Mouse (Mus musculus) forebrain, embryonic 11.5 days (tissue): ENCODE measurements at regions not wholly inside any gene's neighbourhood (a gene's known extent, or its start where the extent isn't known, plus 50 kb on each side); places are given as distances from the start of the nearest gene placed in this dataset.

ENCODE experiments used
- ATAC-seq: fragments of 200-750 bp; cut with Nextera tagmentation; replicated peaks from 2 replicates; pipeline ENCODE4 v1.8.0; 2017; ENCODE audit warnings: moderate TSS enrichment; ENCODE audit not compliant: low FRiP score
- DNase-seq: peaks from one replicate; pipeline ENCODE4 v3.0.0-alpha.2; 2017; ENCODE audit warnings: low spot score
- H3K27ac ChIP-seq: fragments of 300-500 bp; sonication (generic); 2 replicates; pipeline ENCODE4 v1.5.1; 2014; ENCODE audit warnings: low read depth, low read length
- H3K27me3 ChIP-seq: fragments of 300-500 bp; sonication (generic); 2 replicates; pipeline ENCODE4 v1.6.1; 2014; ENCODE audit warnings: mild to moderate bottlenecking, low read length, mixed read lengths; ENCODE audit not compliant: control insufficient read depth, insufficient read depth
- H3K36me3 ChIP-seq: fragments of 300-500 bp; sonication (generic); 2 replicates; pipeline ENCODE4 v1.6.1; 2014; ENCODE audit warnings: mild to moderate bottlenecking, low read length, moderate library complexity, mixed read lengths; ENCODE audit not compliant: control insufficient read depth, insufficient read depth
- H3K4me1 ChIP-seq: fragments of 300-500 bp; sonication (generic); replicated peaks from 2 replicates; pipeline ENCODE4 v1.6.1; 2014; ENCODE audit warnings: low read length, mixed read lengths; ENCODE audit not compliant: control insufficient read depth, insufficient read depth
- H3K4me2 ChIP-seq: fragments of 300-500 bp; sonication (generic); 2 replicates; pipeline ENCODE4 v1.6.1; 2014; ENCODE audit warnings: low read depth, mild to moderate bottlenecking, low read length, moderate library complexity, mixed read lengths; ENCODE audit not compliant: severe bottlenecking
- H3K4me3 ChIP-seq: fragments of 300-500 bp; sonication (generic); 2 replicates; pipeline ENCODE4 v1.5.1; 2014; ENCODE audit warnings: low read depth, low read length
- H3K9ac ChIP-seq: fragments of 300-500 bp; sonication (generic); 2 replicates; pipeline ENCODE4 v1.6.1; 2014; ENCODE audit warnings: low read length
- H3K9me3 ChIP-seq: fragments of 300-500 bp; sonication (generic); 2 replicates; pipeline ENCODE4 v1.6.1; 2016; ENCODE audit warnings: low read length, mixed read lengths; ENCODE audit not compliant: control insufficient read depth
- WGBS: fragments of 180-500 bp; shearing (Covaris S2); extraction: QIAGEN DNeasy Blood & Tissue Kit; methylation state at CpG from one replicate; pipeline ENCODE4 v1.1.7; 2014; 5-methylcytosine and 5-hydroxymethylcytosine counted together

DNA sequence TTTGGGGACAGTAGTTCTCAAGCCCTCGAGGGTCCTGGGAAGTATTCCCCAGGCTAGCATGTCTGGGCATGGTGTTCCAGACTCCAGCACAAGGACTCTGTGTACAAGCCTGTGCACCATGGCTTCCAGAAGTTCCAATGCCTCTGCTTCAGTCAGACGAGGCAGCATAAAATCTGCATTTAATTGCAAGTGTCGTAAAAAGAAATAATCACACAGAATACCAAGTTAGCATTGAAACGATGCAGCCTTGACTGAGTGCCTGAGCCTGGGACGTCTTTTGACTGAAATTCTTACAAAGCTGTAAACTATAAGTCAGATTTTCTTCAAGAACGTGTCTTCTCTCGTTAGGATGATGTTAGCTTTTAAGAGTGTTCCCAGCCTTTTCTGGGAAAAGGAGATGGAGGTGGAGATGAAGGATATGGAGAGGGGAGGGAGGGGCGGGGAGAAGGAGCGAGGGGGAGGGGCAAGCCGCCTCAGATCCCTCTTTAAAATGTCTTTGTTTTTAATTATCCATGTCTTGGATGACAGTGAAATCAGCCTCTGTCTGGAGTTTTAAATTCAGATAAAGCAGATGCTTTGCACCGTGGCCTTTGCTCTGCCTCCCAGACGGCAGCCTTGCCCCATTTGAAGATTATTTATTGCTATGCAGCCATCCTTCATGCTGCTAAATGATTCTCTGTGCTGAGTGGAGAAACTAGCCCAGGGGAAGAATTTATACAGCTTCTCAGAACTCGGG lies 154.3 kb downstream of the Cdc5l start:
- Histone ChIP-seq H3K27me3 (no peaks in the 10 kb centered on the region), H3K4me2 (no peak overlapping the region), H3K9ac (no peak overlapping the region), H3K4me1 (no peaks in the 10 kb centered on the region), H3K36me3 (no peaks in the 10 kb centered on the region), H3K27ac (no peak overlapping the region), H3K9me3 (no peaks in the 10 kb centered on the region), H3K4me3 (no peak overlapping the region)
- no peak for DNase-seq
- 46% methylated on average over 12 of the region's 13 CpGs for WGBS
- no peak for ATAC-seq

- Histone ChIP-seq H3K27ac (no peak overlapping the region), H3K36me3 (no peaks in the 10 kb centered on the region), H3K4me1 (no peaks in the 10 kb centered on the region), H3K9me3 (no peaks in the 10 kb centered on the region), H3K27me3 (no peaks in the 10 kb centered on the region), H3K9ac (no peak overlapping the region), H3K4me3 (no peak overlapping the region), H3K4me2 (no peak overlapping the region)
- ATAC-seq (no peak), DNase-seq (no peak)
- 88% methylated on average over 3 of the region's 3 CpGs for WGBS
Measured at GRCm38 (mm10) chr17:45277516-45277915, 156.0 kb downstream of the Cdc5l start.

DNA sequence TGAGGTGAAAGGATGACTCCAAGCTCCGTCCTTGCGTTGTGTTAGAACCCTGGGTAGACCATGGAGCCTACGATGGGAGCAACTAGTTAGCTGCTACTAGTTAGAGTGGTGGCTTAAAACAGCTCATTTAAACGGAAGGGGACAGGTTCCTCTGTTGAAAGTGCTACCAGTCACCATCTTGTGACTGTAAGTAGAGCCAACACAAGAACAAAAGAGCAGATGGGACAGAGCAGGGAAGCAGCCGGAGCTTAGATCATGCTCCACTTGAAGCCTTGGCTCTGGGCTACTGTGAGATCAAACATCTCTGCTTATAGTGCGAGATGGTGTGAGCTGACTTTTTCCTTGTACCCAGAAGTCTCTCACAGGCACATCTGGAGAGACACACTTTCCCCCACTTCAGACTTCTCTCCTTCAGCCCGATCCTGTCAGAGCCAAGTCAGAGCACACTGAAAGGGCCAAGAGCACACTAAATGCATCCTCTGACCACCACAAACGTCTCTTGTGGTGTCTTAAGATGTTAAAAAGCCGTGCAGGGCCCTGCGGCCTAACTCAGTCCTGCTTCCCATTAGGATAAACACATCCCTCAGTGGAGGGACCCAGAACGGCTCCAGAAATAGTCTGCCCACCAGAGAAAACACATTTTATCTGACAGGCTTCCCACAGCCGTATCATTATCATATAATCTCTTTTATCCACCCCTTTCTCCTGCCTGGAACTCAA lies 156.7 kb downstream of the Cdc5l start:
- ATAC-seq: no peak
- no peaks in the 10 kb centered on the region for H3K4me1 ChIP-seq
- no peak overlapping the region for H3K9ac ChIP-seq
- WGBS: 85% methylated on average over 12 of the region's 12 CpGs
- DNase-seq: no peak
- no peaks in the 10 kb centered on the region for H3K36me3 ChIP-seq
- no peaks in the 10 kb centered on the region for H3K27me3 ChIP-seq
- H3K27ac ChIP-seq: no peak overlapping the region
- no peak overlapping the region for H3K4me2 ChIP-seq
- H3K4me3 ChIP-seq: no peak overlapping the region
- no peaks in the 10 kb centered on the region for H3K9me3 ChIP-seq

DNA sequence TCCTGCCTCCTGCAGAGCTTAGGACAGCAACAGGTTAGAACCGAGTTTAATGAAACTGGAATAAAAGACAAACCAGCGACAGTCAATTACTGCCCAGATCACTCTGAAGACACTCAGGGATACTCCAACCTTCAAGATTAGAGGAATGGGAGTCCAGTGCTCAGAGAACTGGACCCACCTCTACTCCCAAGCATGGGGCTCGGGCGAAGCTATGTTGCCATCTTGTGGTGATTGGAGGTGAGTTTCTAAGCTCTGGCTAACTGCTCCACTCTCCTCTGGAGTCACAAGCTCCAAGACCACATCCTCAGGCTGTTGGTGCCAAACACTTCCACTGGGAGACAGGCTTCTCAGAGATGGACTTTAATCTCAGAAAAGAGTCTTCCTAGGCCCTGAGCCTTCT lies 158.6 kb downstream of the Cdc5l start:
- no peaks in the 10 kb centered on the region for H3K4me1 ChIP-seq
- no peak overlapping the region for H3K9ac ChIP-seq
- no peak overlapping the region for H3K4me3 ChIP-seq
- H3K36me3 ChIP-seq: no peaks in the 10 kb centered on the region
- H3K9me3 ChIP-seq: peaks cover 4% of the 10 kb centered on the region; the same call in 1 of the 2 replicates
- no peaks in the 10 kb centered on the region for H3K27me3 ChIP-seq
- ATAC-seq (no peak), DNase-seq (no peak)
- H3K27ac ChIP-seq: no peak overlapping the region
- no peak overlapping the region for H3K4me2 ChIP-seq
- 63% methylated on average over 4 of the region's 4 CpGs for WGBS

GRCm38 (mm10) chr17:45266776-45267175 lies 166.8 kb downstream of the Cdc5l start:
- Histone ChIP-seq H3K27me3 (no peaks in the 10 kb centered on the region), H3K4me3 (no peak overlapping the region), H3K36me3 (no peaks in the 10 kb centered on the region), H3K4me2 (no peak overlapping the region), H3K9ac (no peak overlapping the region), H3K9me3 (peaks cover 4% of the 10 kb centered on the region; the same call in 1 of the 2 replicates), H3K27ac (no peak overlapping the region), H3K4me1 (no peaks in the 10 kb centered on the region)
- ATAC-seq: no peak
- 84% methylated on average over 6 of the region's 6 CpGs for WGBS
- no peak for DNase-seq

- Histone ChIP-seq H3K4me2 (no peak overlapping the region), H3K4me3 (no peak overlapping the region), H3K27ac (no peak overlapping the region), H3K27me3 (no peaks in the 10 kb centered on the region), H3K9ac (no peak overlapping the region), H3K4me1 (no peaks in the 10 kb centered on the region), H3K36me3 (no peaks in the 10 kb centered on the region), H3K9me3 (no peaks in the 10 kb centered on the region)
- 83% methylated on average over 7 of the region's 7 CpGs for WGBS
- DNase-seq (no peak), ATAC-seq (no peak)
Measured at GRCm38 (mm10) chr17:45265587-45265986, 167.9 kb downstream of the Cdc5l start.

DNA sequence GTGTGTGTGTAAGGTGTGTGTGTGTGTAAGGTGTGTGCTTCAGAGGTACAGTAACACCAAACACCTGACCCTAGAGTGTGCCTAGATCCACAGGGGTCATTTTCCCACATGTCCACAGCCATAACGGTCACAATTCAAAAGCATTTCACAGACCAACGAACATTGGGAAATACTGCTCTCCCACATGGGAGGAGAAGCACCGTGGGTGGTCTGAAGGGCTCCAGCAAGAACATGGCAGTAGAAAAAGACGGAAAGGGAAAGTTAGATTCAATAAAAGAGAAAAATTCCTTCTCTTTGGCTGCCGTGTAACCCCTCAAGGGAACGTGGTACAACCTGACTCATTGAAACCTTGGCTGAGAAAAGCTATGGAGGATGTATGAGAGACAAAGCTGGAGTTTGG lies 169.1 kb downstream of the Cdc5l start:
- ATAC-seq (no peak), DNase-seq (no peak)
- Histone ChIP-seq H3K27me3 (no peaks in the 10 kb centered on the region), H3K9ac (no peak overlapping the region), H3K27ac (no peak overlapping the region), H3K36me3 (no peaks in the 10 kb centered on the region), H3K9me3 (no peaks in the 10 kb centered on the region), H3K4me1 (no peaks in the 10 kb centered on the region), H3K4me3 (no peak overlapping the region), H3K4me2 (no peak overlapping the region)
- 59% methylated on average over 6 of the region's 6 CpGs for WGBS

DNA sequence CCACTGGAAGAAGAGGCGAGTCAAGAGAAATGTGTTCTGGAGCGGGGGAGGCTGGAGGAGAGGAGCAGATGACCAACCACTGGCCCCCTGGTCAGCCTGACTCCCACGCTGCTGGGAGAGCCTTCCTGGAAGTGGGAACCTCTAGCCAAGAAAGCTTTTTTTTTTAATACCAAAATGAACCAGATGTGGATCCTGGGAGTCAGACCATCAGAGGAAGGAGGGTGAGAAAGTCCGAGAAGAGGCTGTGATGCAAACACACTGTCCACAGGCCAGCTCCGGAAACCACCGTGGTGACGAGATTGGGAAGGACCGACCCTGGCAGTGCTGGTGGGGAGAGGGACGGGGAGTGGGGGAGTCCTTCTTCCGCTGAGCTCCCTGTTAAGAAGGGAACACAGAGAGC lies 173.1 kb downstream of the Cdc5l start:
- no peaks in the 10 kb centered on the region for H3K36me3 ChIP-seq
- H3K9ac ChIP-seq: no peak overlapping the region
- H3K4me3 ChIP-seq: no peak overlapping the region
- DNase-seq (no peak), ATAC-seq (no peak)
- H3K27me3 ChIP-seq: no peaks in the 10 kb centered on the region
- no peaks in the 10 kb centered on the region for H3K4me1 ChIP-seq
- no peaks in the 10 kb centered on the region for H3K9me3 ChIP-seq
- H3K4me2 ChIP-seq: no peak overlapping the region
- 94% methylated on average over 10 of the region's 10 CpGs for WGBS
- no peak overlapping the region for H3K27ac ChIP-seq

GRCm38 (mm10) chr17:45258007-45258406 lies 175.5 kb downstream of the Cdc5l start:
- WGBS: 87% methylated on average over 7 of the region's 7 CpGs
- no peak for DNase-seq
- no peak overlapping the region for H3K27ac ChIP-seq
- no peak overlapping the region for H3K9ac ChIP-seq
- no peaks in the 10 kb centered on the region for H3K36me3 ChIP-seq
- H3K27me3 ChIP-seq: no peaks in the 10 kb centered on the region
- no peaks in the 10 kb centered on the region for H3K4me1 ChIP-seq
- no peak for ATAC-seq
- no peak overlapping the region for H3K4me2 ChIP-seq
- no peak overlapping the region for H3K4me3 ChIP-seq
- H3K9me3 ChIP-seq: no peaks in the 10 kb centered on the region
